Mouse (Mus musculus): ENCODE results near the gene Angptl7.

DNA sequence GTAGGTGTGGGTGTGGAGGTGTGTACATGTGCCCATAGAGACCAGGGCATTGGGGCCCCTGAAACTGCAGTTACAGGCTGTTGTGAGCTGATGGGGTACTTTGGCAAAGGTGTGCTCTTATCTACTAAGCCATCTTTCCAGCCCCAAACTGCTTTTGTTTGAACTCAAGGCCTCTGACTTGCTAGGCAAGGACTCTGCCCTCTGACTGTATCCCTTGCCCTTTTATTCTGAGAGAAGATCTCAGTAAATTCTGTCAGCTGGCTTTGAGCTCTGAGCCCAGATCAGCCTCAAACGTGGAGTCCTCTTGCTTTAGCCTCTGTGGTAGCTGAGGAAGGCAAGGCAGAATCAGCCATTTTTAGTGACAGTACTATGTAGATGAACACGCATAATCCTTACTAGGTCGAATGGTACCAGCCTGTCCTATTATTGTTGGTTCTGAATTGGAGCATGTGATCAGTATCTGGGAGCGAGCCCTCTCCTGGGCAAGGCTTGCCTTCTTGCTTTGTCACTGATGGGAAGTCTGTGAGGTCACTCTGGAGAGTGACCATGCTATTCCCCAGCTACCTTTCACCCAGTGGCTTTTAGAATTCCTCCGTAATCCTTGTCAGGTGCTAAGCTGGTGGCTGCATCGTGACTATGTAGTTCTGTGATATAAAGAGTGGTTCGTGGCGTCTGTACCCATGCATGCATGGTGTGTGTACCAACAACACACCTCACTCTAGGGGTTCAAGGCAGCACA, 27.7 kb downstream of the Angptl7 start:
- TF ChIP-seq GATA1 (IDR thresholded peaks at IDR 0.05; ENCODE audit: low read length) (peak; percentile 40), TAL1 (IDR thresholded peaks at IDR 0.05; ENCODE audit: low read length) (no peak)
